Mouse (Mus musculus): ENCODE measurements at regions not wholly inside any gene's neighbourhood (a gene's known extent, or its start where the extent isn't known, plus 50 kb on each side); places are given as distances from the start of the nearest gene placed in this dataset.

DNA sequence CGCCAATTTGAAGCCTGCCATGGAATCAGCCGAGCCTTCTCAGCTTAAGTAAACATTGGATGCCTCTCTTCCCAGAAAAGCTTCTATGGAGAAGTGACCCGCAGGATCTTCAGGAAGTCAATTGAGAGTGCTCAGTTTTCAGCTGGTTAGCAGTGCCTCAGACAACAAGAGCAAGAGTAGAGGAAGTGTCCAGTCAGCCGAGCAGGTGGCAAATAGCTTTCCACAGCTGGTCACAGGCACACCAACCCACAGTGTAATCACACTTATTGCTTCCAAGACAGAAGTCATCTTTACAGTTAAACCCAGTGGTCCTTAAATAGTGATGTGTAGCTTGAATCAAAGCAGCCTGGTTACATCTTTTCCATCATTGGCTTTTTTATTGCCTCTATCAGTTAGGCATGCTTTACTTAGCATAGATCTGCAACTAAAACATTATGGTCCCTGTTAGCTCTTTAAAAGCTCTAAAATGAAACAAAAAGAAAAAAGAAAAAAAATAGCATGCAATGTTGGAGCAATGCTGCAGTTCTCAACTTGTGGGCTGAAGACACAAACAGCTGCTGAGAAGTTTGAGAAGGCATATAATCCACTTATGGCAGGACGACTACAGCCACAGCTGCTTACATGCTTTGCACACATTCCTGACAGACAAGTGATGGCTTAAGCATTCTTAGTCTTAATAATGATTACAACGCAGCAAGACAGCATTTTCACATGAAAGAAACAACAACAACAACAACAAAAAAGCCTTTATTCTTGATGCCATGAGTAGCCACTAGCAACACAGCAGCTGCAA, 444.5 kb downstream of the Tmem135 start:
- no peak for DNase-seq (ENCODE audit: low spot score in 2 of 2)

DNA sequence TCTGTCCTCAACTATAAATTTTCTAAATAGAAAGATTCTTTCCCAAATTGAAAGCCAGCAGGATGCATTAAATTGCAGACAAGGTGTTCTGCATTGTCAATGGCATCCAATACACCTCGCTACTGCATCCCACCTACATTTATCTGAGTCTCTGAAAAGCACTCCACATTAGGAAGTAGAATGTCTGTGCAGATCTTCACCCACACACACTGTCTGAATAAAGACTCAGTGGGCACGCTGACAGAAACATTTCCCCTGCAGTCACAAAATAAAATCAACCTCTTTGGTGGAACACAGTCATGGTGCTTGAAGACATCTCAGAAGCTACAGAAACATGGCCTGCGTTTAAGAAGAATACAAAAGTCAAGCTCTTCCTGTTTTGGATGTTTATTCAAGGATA, 449.0 kb downstream of the Tmem135 start:
- peak; percentile 31 to 39 for DNase-seq (ENCODE audit: low spot score in 2 of 2)

DNA sequence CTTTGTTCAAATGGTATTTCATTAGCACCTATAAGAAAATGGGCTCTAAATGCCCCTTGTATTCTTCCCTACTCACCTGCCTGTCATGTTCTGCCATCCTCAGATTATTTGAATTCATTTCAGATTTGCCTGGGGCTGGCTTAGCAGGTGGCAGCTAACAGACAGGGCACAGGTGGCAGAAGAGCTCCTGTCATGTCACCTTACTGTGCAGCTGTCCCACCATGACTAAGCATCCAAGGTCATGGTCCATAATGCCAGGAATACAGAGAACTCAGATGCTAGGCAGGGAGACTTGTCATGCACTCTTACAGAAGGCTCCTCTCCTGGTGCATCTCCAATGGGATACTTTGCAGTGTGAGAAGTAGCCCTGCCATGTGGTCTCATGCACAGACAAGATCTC, 458.7 kb downstream of the Tmem135 start:
- DNase-seq (ENCODE audit: low spot score in 2 of 2) = no peak

DNA sequence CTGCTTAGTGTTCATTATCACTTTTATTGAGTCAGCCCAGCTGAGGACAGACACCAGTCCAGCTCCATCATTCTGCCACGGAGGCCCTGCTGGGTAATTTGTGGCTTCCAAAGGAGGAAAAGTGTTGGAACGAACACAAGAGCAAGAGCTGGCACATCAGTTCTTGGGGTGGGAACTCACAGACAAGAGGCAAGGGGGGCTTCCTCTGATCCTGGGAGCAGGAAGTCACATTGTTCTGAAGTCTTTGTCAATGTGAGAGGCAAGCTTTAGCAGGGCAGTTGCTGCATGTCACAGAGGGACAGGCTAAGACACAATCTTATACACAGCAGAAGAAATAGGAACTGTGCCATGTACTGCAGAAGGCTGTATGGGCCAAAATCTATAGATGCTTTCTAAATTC, 459.1 kb downstream of the Tmem135 start:
- DNase-seq (ENCODE audit: low spot score in 2 of 2) = no peak

DNA sequence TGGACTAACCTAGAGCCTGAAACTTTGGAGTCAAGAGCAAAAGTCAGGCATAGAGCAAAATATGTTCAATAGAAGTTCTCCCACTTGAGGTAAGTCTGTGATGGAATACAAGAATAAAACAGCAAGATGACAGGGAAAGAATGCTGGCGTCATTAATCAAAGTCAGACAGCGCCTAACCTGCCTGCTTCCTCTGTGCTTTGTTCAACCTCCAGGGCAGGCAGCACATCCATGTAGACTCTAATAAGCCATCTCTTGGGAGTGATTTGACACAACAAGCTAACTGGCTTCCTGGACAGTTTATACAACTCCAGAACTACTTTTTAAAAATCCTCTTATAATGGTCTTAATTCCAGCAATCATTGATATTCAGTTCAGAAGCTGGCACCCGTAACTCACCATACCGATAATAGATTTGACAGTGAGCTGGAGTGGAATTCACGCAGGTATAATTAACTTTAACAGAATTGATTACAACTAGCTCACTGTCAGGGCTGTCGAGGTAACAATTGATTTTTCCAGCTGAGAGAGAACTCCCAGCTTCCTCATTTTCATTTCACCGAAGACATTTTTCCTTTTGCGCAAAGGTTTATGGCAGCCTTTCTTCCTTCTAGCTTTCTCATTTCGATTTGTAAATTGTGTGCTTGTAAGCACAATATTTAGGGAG, 462.6 kb downstream of the Tmem135 start:
- no peak for DNase-seq (ENCODE audit: low spot score in 2 of 2)

DNA sequence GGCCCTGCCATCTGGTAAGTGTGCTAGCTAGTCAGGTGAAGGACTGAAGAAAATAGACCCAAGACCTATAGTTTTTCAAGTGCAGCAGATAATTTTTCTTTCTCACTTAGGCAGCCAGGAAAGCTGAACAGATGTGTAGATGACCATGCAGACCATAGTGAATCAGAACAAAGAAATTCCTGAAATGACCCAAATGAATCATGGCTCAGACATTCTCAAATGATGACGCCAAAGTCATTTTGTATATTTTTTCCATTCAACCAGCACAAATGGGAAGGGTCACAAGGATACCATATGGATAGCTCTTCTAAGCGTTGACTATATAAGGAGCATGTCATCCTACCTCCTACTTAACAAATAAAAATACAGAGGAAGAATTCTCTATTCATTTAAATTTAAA, 463.8 kb downstream of the Tmem135 start:
- DNase-seq (ENCODE audit: low spot score in 2 of 2) = no peak

DNA sequence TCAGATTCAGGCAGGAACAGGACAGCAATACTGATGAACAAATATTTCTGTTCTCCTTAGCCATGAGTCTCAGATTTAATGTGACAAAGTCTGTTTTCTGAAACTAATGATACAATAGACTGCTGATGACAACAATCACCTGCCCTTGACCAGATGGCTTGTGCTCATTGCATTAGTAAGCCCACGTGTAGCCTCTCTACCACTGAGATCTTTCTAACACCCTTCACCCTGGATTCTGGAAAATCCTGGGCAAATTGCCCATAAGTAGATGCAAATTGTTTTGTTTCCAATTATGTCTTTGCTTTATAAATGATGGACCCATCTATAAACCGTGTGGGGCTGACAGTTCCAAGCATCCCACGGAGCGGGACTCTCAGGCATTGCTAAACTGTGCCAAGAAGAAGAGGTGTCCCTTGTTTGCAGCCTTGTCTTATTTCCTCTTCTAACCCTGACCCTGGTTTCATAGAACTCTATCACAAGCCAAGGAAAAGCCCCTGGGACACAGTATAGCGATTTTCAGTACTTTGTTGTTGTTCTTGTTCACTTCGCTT, 475.7 kb downstream of the Tmem135 start:
- no peak for DNase-seq (ENCODE audit: low spot score in 2 of 2)
